Mouse (Mus musculus) erythroblast, embryonic 14.5 days (primary cell): ENCODE data around the gene Cat.

ENCODE experiments used
- GATA1 ChIP-seq: IDR thresholded peaks from 2 replicates; pipeline ENCODE4 v1.6.1; 2012; ENCODE audit warnings: low read length, inconsistent platforms, mixed read lengths
- TAL1 ChIP-seq: IDR thresholded peaks from 3 replicates; pipeline ENCODE4 v1.6.1; 2012; ENCODE audit warnings: low read length, inconsistent platforms, mixed read lengths

DNA sequence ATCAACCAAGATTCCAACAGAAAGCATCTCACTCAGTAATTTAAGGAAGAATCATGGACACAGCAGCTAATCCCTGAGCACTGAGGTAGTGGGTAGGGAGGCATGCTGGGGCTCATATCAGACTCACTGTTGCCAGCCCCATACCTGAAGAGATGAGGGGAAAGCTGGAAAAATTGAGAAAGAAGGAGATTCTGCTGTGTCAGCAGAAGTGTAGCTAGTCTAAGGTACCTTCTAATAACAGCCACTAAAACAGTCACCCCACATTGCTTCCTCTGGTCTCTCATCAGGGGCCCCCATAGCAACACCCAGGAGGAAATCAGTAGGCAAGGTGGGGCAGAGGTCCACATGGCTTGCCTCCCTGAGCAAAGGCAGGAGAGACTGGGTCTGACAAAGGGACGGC is 40.6 kb upstream of the Cat start:
- TF ChIP-seq TAL1 (no peak), GATA1 (no peak)
